Mouse (Mus musculus): ENCODE measurements around the gene Serpinb6a. TPM values are rescaled to one million over a fixed set of nuclear protein-coding genes. Genes with fewer than 3 reads are reported as not detected.

Serpinb6a gene
- total RNA-seq, 2 experiments from 2014 or later, result 10.0 to 12.0 TPM

DNA sequence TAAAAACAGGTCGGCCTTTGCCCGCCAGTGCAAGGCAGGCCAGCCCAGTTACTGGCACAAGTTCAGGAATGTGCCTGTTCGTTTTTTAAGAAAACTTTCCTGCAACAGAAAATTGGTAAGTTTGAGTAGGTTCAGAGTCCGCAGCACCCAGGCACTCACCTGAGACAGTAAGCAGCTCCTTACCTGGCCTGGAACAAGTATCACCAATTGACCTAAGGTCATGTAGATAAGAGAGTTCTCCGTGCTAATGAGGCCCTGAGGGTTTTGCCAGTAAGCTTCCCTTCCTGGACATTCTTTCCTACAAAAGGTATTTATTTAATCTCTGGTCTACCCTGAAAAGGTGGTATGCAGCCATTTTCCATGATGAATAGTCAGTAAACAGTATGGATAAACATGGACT, 80.9 kb downstream of the Serpinb6a start:
- no peak for ATAC-seq (replicated peaks; ENCODE audit: poor library complexity)

DNA sequence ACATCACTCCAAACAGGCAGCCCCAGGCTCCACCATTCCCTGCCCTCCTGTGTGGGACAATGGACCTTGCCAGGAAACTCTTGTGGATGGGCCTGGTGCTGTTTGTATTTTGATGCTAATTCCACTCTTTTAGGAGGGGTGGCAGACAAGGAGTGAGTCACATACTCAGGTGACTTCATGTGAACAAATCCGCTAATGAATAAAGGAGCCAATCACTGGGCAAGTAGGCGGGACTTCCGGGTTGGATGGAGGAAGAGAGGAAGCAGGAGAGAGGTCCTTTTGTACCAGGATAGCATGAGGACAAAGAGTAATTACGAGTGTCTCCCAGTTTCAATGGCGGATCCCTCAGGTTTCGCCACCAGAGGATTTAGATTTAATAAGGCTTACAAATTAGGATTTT, 81.6 kb downstream of the Serpinb6a start:
- ATAC-seq (replicated peaks; ENCODE audit: poor library complexity), result no peak

DNA sequence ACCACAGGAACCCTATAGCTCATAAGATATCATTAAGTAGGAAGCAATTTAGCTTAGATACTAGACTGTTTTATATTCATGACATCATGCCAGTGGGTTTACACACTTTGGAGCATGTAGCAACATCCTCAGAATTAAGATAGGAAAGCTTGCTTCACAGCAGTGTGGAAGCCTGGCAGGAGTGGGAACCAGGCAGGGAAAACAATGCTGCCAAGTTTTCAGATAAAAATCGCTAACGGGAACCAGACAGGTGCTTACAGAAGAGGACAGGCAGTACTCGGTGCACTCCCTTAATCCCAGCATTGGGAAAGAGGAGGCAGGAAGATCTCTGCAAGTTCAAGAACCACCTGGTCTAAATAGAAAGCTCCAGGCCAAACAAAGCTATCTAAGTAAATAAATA, 95.8 kb downstream of the Serpinb6a start:
- ATAC-seq (replicated peaks; ENCODE audit: poor library complexity), result no peak

DNA sequence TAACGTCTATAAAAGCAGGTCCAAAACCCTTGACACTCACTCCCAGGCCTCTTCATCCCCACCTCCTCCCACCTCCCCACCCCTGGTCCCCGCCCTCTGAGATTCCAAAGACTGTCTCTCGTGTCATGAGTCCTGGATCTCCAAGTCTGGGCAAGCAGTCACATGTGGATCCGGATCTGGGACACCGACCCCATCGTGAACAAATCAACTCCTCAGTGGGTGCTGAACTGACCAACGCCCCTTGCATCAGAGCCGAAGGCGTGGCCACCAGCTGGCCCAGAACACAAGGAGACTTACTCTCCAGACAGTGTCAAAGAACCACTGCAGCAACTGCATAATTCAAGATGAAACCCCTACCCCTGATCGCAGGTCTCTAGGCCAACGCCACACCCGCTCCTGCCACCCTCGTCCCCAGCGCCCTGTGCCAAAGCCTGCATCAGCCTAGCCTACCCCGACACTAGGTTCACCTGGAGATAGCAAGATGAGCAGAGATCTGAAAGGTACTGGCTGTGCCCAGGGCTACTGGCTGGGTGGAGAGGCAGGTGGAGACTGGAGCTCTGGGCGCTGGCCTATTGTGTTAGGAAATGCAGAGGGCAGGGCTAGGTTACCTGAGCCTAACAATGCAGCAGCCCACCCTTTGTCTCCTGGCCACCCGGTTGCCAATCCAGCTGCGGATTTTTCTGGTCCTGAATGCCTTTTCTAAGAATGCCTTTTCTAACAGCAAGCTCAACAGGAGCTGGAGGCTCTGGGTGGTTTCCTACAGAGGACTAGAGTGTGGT, 97.2 kb downstream of the Serpinb6a start, which contains the start of gene Serpinb6c:
Serpinb6c (minus strand) TSS at position 533 of the 779 bp plus-strand sequence.
- ATAC-seq (replicated peaks; ENCODE audit: poor library complexity), result no peak

DNA sequence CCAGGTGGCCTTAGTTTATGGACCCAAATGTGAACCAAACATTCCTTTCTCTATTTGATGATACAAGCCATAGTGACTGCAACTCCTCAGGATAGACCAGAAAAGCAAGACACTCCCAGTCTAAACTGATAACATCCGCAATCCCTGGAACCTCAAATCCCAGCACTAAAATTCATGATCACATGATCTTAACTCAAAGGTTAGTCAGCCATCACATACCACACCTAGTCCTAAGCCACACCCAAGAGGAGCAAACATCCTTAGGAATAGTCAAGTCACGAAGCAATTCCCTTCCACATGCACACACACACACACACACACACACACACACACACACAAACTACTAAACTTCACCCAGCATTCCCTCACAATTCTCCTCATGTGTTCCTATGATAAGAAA, 99.3 kb downstream of the Serpinb6a start:
- ATAC-seq (replicated peaks; ENCODE audit: poor library complexity), result no peak

DNA sequence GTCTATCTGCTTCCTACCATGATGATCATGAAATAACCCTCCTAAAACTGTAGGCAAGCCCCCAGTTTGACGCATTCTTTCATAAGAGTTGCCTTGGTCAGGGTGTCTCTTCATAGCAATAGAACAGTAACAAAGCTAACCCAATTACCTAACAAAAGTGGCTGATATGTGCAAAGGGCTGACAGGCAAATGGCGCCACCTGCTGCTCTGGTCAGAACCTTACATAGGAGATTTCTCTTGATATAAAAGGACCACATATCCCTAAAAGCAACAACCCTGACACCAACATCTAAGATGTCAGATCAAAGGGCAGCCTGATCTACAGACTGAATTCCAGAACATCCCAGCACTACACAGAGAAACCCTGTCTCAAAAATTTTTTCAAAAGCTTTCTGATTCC, 108.4 kb downstream of the Serpinb6a start:
- peak; percentile 77 for ATAC-seq (replicated peaks; ENCODE audit: poor library complexity)

Other genes with a start within 250 kb of the Serpinb6a start
- not detected in 2 replicates for gene Serpinb6e, start 159.4 kb downstream of the Serpinb6a start, total RNA-seq (2015)
- not detected in 2 replicates for gene Serpinb6e, start 159.4 kb downstream of the Serpinb6a start, total RNA-seq (2017)
- not detected in 2 replicates for gene Serpinb6c, start 97.1 kb downstream of the Serpinb6a start, total RNA-seq (2015)
- not detected in 2 replicates for gene Serpinb6c, start 97.1 kb downstream of the Serpinb6a start, total RNA-seq (2017)
- 48.7 and 53.0 TPM in 2 replicates for gene Nqo2, start 38.1 kb downstream of the Serpinb6a start, total RNA-seq (2015)
- gene Nqo2, start 38.1 kb downstream of the Serpinb6a start, total RNA-seq (2017), result 34.7 and 47.3 TPM in 2 replicates
- gene Ripk1, start 431 bp downstream of the Serpinb6a start, total RNA-seq (2015), result 42.9 and 44.3 TPM in 2 replicates
- gene Ripk1, start 431 bp downstream of the Serpinb6a start, total RNA-seq (2017), result 49.6 and 50.6 TPM in 2 replicates
- gene Bphl, start 34.8 kb upstream of the Serpinb6a start, total RNA-seq (2015), result 96.7 and 115 TPM in 2 replicates
- 40.2 and 70.3 TPM in 2 replicates for gene Bphl, start 34.8 kb upstream of the Serpinb6a start, total RNA-seq (2017)
- 2.3 and 2.5 TPM in 2 replicates for gene Tubb2a, start 75.2 kb upstream of the Serpinb6a start, total RNA-seq (2015)
- 6.9 and 7.9 TPM in 2 replicates for gene Tubb2a, start 75.2 kb upstream of the Serpinb6a start, total RNA-seq (2017)
- not detected in 2 replicates for gene Tubb2b, start 127.7 kb upstream of the Serpinb6a start, total RNA-seq (2015)
- not detected in 2 replicates for gene Tubb2b, start 127.7 kb upstream of the Serpinb6a start, total RNA-seq (2017)
- gene Psmg4, start 160.2 kb upstream of the Serpinb6a start, total RNA-seq (2015), result 73.3 and 75.8 TPM in 2 replicates
- 200 and 229 TPM in 2 replicates for gene Psmg4, start 160.2 kb upstream of the Serpinb6a start, total RNA-seq (2017)